In the genomic region with DNA sequence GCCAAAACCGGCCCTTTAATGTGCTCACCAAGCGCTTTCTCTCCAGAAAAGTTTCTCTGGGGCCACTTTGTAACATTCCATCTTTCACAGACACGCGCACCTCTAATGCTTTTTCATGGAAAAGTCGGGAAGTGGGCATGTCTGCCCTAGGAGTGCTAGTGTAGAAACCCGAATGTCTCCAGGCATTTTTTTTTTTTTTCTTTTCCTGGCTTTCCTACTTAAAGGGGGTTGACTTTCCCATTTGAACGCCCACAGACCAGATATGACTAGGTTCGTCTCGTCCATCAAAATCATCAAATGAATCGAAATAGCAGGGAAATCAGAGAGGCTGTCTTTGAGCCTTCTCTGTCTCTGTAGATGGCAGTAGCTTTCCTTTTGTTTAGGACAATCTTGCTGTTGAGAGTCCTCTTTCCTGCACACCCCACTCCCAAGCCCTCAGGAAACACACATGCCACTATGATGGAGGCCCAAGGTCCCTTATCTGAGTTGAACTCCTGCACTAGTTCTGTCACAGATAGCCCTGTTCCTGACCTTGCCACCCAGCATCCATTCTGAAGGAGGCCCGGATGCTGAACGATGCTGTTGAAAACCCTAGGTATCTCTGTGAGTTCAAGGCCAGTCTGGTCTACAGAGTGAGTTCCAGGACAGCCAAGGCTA, we compare ENCODE assay signal across 8 mouse cellular contexts. TPM values are rescaled to one million over a fixed set of nuclear protein-coding genes. Genes with fewer than 3 reads are reported as not detected.
DNase-seq lines count a peak whose midpoint lies in the region; ATAC-seq and TF ChIP-seq lines count a peak whose summit lies in the region.

No protein-coding gene starts in this region.

- peak overlapping the region; percentile 70 for H3K4me2 ChIP-seq in hindbrain, postnatal 0 days (ENCODE audit: low read depth, low read length)
- H3K4me2 ChIP-seq in stomach, postnatal 0 days (replicated peaks; ENCODE audit: low read depth): peak overlapping the region; percentile 60

- no peaks in the 10 kb centered on the region for H3K9me3 ChIP-seq in hindbrain, postnatal 0 days (ENCODE audit: low read length)
- no peaks in the 10 kb centered on the region for H3K9me3 ChIP-seq in stomach, postnatal 0 days (ENCODE audit: control insufficient read depth, low read length)

- TF ChIP-seq EP300 in stomach, postnatal 0 days (optimal IDR thresholded peaks at IDR 0.05): no peak

- WGBS in hindbrain, postnatal 0 days: 20% methylated on average over 12 of the region's 12 CpGs
- 9% methylated on average over 12 of the region's 12 CpGs for WGBS in macrophage (ENCODE audit: missing documents)
- 12% methylated on average over 12 of the region's 12 CpGs for WGBS in stomach, postnatal 0 days

- DNase-seq in embryo, embryonic 10 days (ENCODE audit: low spot score): peak; percentile 16
- DNase-seq in embryo, embryonic 11 days: no peak
- DNase-seq in MN1 (ENCODE audit: low spot score): peak; percentile 50
- DNase-seq in hindbrain, postnatal 0 days (ENCODE audit: low spot score): no peak
- DNase-seq in stomach, postnatal 0 days (ENCODE audit: low spot score): peak; percentile 21
- no peak for DNase-seq in left cerebral cortex, postnatal 14 days (ENCODE audit: low spot score in 2 of 2)

- peak overlapping the region; percentile 98 for H3K4me3 ChIP-seq in hindbrain, postnatal 0 days (ENCODE audit: low read length)
- H3K4me3 ChIP-seq in macrophage (ENCODE audit: inconsistent target): peak overlapping the region; percentile 48
- peak overlapping the region; percentile 39 for H3K4me3 ChIP-seq in stomach, postnatal 0 days (ENCODE audit: low read depth, low read length)

- H3K9ac ChIP-seq in hindbrain, postnatal 0 days (replicated peaks; ENCODE audit: low read length): peak overlapping the region; percentile 53
- peak overlapping the region; percentile 57; the same call in 1 of the 2 replicates for H3K9ac ChIP-seq in stomach, postnatal 0 days (ENCODE audit: low read length)

- peaks cover 37% of the 10 kb centered on the region for H3K79me2 ChIP-seq in macrophage (ENCODE audit: inconsistent target)

- peak overlapping the region; percentile 96 for H3K27ac ChIP-seq in hindbrain, postnatal 0 days
- peak overlapping the region; percentile 89 for H3K27ac ChIP-seq in macrophage
- H3K27ac ChIP-seq in stomach, postnatal 0 days (replicated peaks): peak overlapping the region; percentile 95

- ATAC-seq in erythroid progenitor cell, adult 5-6 weeks (replicated peaks; ENCODE audit: low FRiP score, poor library complexity, severe bottlenecking): peak; percentile 59
- ATAC-seq in hindbrain, postnatal 0 days: no peak
- no peak for ATAC-seq in stomach, postnatal 0 days (ENCODE audit: low FRiP score, low TSS enrichment)

- TF ChIP-seq CTCF in hindbrain, postnatal 0 days (IDR thresholded peaks at IDR 0.05; ENCODE audit: low read depth): no peak
- TF ChIP-seq CTCF in stomach, postnatal 0 days (IDR thresholded peaks at IDR 0.05; ENCODE audit: low read depth): no peak

- intact Hi-C loops in left cerebral cortex, postnatal 14 days (cut with DNase I): loop anchor here (10.0 kb wide), 1 partner anchor 141 kb away; the partner anchor contains the start of genes Nipal3 and Stpg1

- H3K36me3 ChIP-seq in hindbrain, postnatal 0 days (ENCODE audit: insufficient read depth, low read length): no peaks in the 10 kb centered on the region
- no peaks in the 10 kb centered on the region for H3K36me3 ChIP-seq in macrophage (ENCODE audit: inconsistent target)
- H3K36me3 ChIP-seq in stomach, postnatal 0 days (ENCODE audit: control insufficient read depth, insufficient read depth, low read length): no peaks in the 10 kb centered on the region

- no peaks in the 10 kb centered on the region for H3K27me3 ChIP-seq in hindbrain, postnatal 0 days (ENCODE audit: insufficient read depth, low read length)
- H3K27me3 ChIP-seq in stomach, postnatal 0 days (ENCODE audit: control insufficient read depth, insufficient read depth, low read length): no peaks in the 10 kb centered on the region

- H3K4me1 ChIP-seq in hindbrain, postnatal 0 days (ENCODE audit: insufficient read depth, low read length): peaks cover 13% of the 10 kb centered on the region; the same call in 1 of the 2 replicates
- 0 out of 2 replicates have a peak, but pooled peaks cover 3% of the 10 kb centered on the region for H3K4me1 ChIP-seq in stomach, postnatal 0 days (replicated peaks; ENCODE audit: control insufficient read depth, insufficient read depth)

RNA-seq across cellular contexts. Expression of gene Srrm1, which starts 0.8 kb away (rescaled TPM):
- total RNA-seq in erythroid progenitor cell, adult 5-6 weeks (2015; ENCODE audit: low replicate concordance): 418 and 448 TPM in 2 replicates
- total RNA-seq in erythroid progenitor cell, adult 5-6 weeks (2017; ENCODE audit: low replicate concordance): 382 and 462 TPM in 2 replicates
- 20.8 and 21.2 TPM in 2 replicates for total RNA-seq in hindbrain, postnatal 0 days (2014; rRNA removed)
- polyA plus RNA-seq in hindbrain, postnatal 0 days (2015; fragmentation: Nextera tagmentation; extraction: Ambion mirVana): 173 and 174 TPM in 2 replicates
- total RNA-seq in macrophage (2018; cell fraction: chromatin; rRNA removed): 100 to 1,000 TPM; 375 to 635 (median 477) TPM
- total RNA-seq in macrophage (2018; cell fraction: cytosol; rRNA removed): 100 to 1,000 TPM in 14 of 26 experiments, 10 to 100 TPM in 12; 88.1 to 126 (median 101) TPM
- 100 to 1,000 TPM; 200 to 361 (median 267) TPM for total RNA-seq in macrophage (2018; cell fraction: nucleus; rRNA removed)
- polyA plus RNA-seq in macrophage (2018): 79.8 to 270 TPM (median 92.9 TPM) in 3 replicates
- 95.9 and 108 TPM in 2 replicates for polyA plus RNA-seq in stomach, postnatal 0 days (2015; fragmentation: Nextera tagmentation; extraction: Ambion mirVana)
- total RNA-seq in left cerebral cortex, postnatal 14 days (2021): 100 to 1,000 TPM; 112 to 137 TPM

RNA-seq across cellular contexts. Expression of gene Ncmap, which starts 44.1 kb away (rescaled TPM):
- total RNA-seq in erythroid progenitor cell, adult 5-6 weeks (2015; ENCODE audit: low replicate concordance): not detected in 2 replicates
- total RNA-seq in erythroid progenitor cell, adult 5-6 weeks (2017; ENCODE audit: low replicate concordance): not detected in 2 replicates
- total RNA-seq in hindbrain, postnatal 0 days (2014; rRNA removed): 0.75 and 6.9 TPM in 2 replicates
- 1.5 and 2.1 TPM in 2 replicates for polyA plus RNA-seq in hindbrain, postnatal 0 days (2015; fragmentation: Nextera tagmentation; extraction: Ambion mirVana)
- 1 to 10 TPM in 5 of 26 experiments, under 1 TPM in 8, not detected in 13; 0.33 to 4.6 (median 0.88) TPM for total RNA-seq in macrophage (2018; cell fraction: chromatin; rRNA removed)
- under 1 TPM in 5 of 26 experiments, not detected in 21; 0.14 to 0.26 (median 0.15) TPM for total RNA-seq in macrophage (2018; cell fraction: cytosol; rRNA removed)
- total RNA-seq in macrophage (2018; cell fraction: nucleus; rRNA removed): 1 to 10 TPM in 1 of 26 experiments, under 1 TPM in 6, not detected in 19; 0.33 to 1.0 (median 0.55) TPM
- polyA plus RNA-seq in macrophage (2018): not detected in 3 replicates
- 39.8 and 42.2 TPM in 2 replicates for polyA plus RNA-seq in stomach, postnatal 0 days (2015; fragmentation: Nextera tagmentation; extraction: Ambion mirVana)
- total RNA-seq in left cerebral cortex, postnatal 14 days (2021): under 1 TPM in 1 of 2 experiments, not detected in 1; 0.91 TPM

Comparison
In these comparisons a context has a peak if more than half of its experiments do, and no peak if none do; other contexts are left out.
1. DNase-seq: peak in embryo, embryonic 10 days (single experiment), MN1 (single experiment) and stomach, postnatal 0 days (single experiment); none in embryo, embryonic 11 days (single experiment), hindbrain, postnatal 0 days (single experiment) and left cerebral cortex, postnatal 14 days (0 of 2).
2. H3K4me3 ChIP-seq: peak in every context shown above with its lines; median percentile 98 in hindbrain, postnatal 0 days; 48 in macrophage; 39 in stomach, postnatal 0 days.
3. Peak in every context shown above with its lines, with median percentiles within 50 percentile points of each other: H3K27ac ChIP-seq.